17 mouse cellular contexts compared by ENCODE assay signal in genomic region chr12:82498701-82499100, GRCm38 (mm10).
DNase-seq lines count a peak whose midpoint lies in the region; ATAC-seq lines count a peak whose summit lies in the region.
"Had no signal": no experiment of that assay in that cellular context is flagged by ENCODE, and none has a peak within 500 bp of the region (broad histone marks: within the 10 kb centered on the region; RNA-seq: fewer than 3 reads in every experiment).

No protein-coding gene starts in this region.

- H3K27me3 ChIP-seq in heart, embryonic 10.5 days (ENCODE audit: insufficient read depth, poor library complexity, severe bottlenecking): no peaks in the 10 kb centered on the region
- no peaks in the 10 kb centered on the region for H3K27me3 ChIP-seq in limb, embryonic 13.5 days
- H3K27me3 ChIP-seq in limb, embryonic 10.5 days (ENCODE audit: low read depth, poor library complexity, severe bottlenecking): no peaks in the 10 kb centered on the region
- H3K27me3 ChIP-seq in midbrain, embryonic 13.5 days: no peaks in the 10 kb centered on the region
- H3K27me3 ChIP-seq in midbrain, embryonic 15.5 days (replicated peaks): no peaks in the 10 kb centered on the region
- H3K27me3 ChIP-seq: heart, embryonic 12.5 days; heart, embryonic 15.5 days had no signal

- H3K4me1 ChIP-seq in heart, embryonic 10.5 days: no peaks in the 10 kb centered on the region
- H3K4me1 ChIP-seq in limb, embryonic 13.5 days: 0 out of 2 replicates have a peak, but pooled peaks cover 4% of the 10 kb centered on the region
- peaks cover 5% of the 10 kb centered on the region; the same call in 1 of the 2 replicates for H3K4me1 ChIP-seq in limb, embryonic 10.5 days
- peaks cover 6% of the 10 kb centered on the region; the same call in 1 of the 2 replicates for H3K4me1 ChIP-seq in midbrain, embryonic 13.5 days (replicated peaks)
- peaks cover 6% of the 10 kb centered on the region for H3K4me1 ChIP-seq in midbrain, embryonic 15.5 days
- H3K4me1 ChIP-seq: forebrain, embryonic 10.5 days; heart, embryonic 12.5 days; heart, embryonic 15.5 days had no signal

- no peak for ATAC-seq in limb, embryonic 13.5 days (ENCODE audit: low FRiP score, low read depth)
- ATAC-seq in midbrain, embryonic 13.5 days: peak; percentile 43; the same call in 1 of the 2 replicates
- 0 out of 2 replicates have a peak, but pooled peaks have one; percentile 11 for ATAC-seq in midbrain, embryonic 15.5 days (replicated peaks)
- ATAC-seq: CD4-positive, CD25-positive, alpha-beta regulatory T cell, adult 4 months had no signal

- H3K4me2 ChIP-seq in limb, embryonic 13.5 days (replicated peaks): peak overlapping the region; percentile 53; the same call in 1 of the 2 replicates
- H3K4me2 ChIP-seq in midbrain, embryonic 13.5 days (replicated peaks): peak overlapping the region; percentile 53
- no peak overlapping the region for H3K4me2 ChIP-seq in midbrain, embryonic 15.5 days

- intact Hi-C loops in heart, postnatal 36 days (cut with DNase I): loop anchor here (1.0 to 2.0 kb wide), 2 partner anchors 204 to 448 kb away; no protein-coding TSS in a partner anchor

- H3K4me3 ChIP-seq in heart, embryonic 10.5 days: no peak overlapping the region
- H3K4me3 ChIP-seq in limb, embryonic 13.5 days: no peak overlapping the region
- H3K4me3 ChIP-seq in limb, embryonic 10.5 days: no peak overlapping the region
- H3K4me3 ChIP-seq in midbrain, embryonic 13.5 days (replicated peaks): no peak overlapping the region
- H3K4me3 ChIP-seq in midbrain, embryonic 15.5 days: no peak overlapping the region
- H3K4me3 ChIP-seq: heart, embryonic 12.5 days had no signal

- DNase-seq in heart, embryonic 10.5 days (ENCODE audit: low spot score): peak; percentile 13
- no peak for DNase-seq in heart, postnatal 36 days
- no peak for DNase-seq in limb, embryonic 10.5 days (ENCODE audit: low spot score)
- no peak for DNase-seq in spleen, postnatal 10 days (ENCODE audit: low spot score in 2 of 2)
- no peak for DNase-seq in spleen, postnatal 4 days (ENCODE audit: low spot score in 2 of 2)
- DNase-seq: adrenal gland, adult 2 months; adrenal gland, postnatal 14 days; cerebellum, adult 18-20 months; cerebellum, adult 9-10 months; heart, postnatal 4 days had no signal

- H3K9me3 ChIP-seq in heart, embryonic 10.5 days: no peaks in the 10 kb centered on the region
- no peaks in the 10 kb centered on the region for H3K9me3 ChIP-seq in limb, embryonic 13.5 days
- no peaks in the 10 kb centered on the region for H3K9me3 ChIP-seq in limb, embryonic 10.5 days (replicated peaks)
- no peaks in the 10 kb centered on the region for H3K9me3 ChIP-seq in midbrain, embryonic 13.5 days
- no peaks in the 10 kb centered on the region for H3K9me3 ChIP-seq in midbrain, embryonic 15.5 days
- H3K9me3 ChIP-seq: forebrain, embryonic 10.5 days; heart, embryonic 12.5 days; heart, embryonic 15.5 days had no signal

- no peak overlapping the region for H3K9ac ChIP-seq in limb, embryonic 13.5 days
- H3K9ac ChIP-seq in midbrain, embryonic 13.5 days (replicated peaks): no peak overlapping the region
- H3K9ac ChIP-seq in midbrain, embryonic 15.5 days: no peak overlapping the region
- H3K9ac ChIP-seq: heart, embryonic 12.5 days; heart, embryonic 15.5 days had no signal

- H3K27ac ChIP-seq in heart, embryonic 10.5 days: no peak overlapping the region
- H3K27ac ChIP-seq in limb, embryonic 13.5 days: no peak overlapping the region
- H3K27ac ChIP-seq in limb, embryonic 10.5 days: no peak overlapping the region
- no peak overlapping the region for H3K27ac ChIP-seq in midbrain, embryonic 13.5 days
- H3K27ac ChIP-seq in midbrain, embryonic 15.5 days: no peak overlapping the region
- H3K27ac ChIP-seq: heart, embryonic 15.5 days had no signal

- no peaks in the 10 kb centered on the region for H3K36me3 ChIP-seq in heart, embryonic 10.5 days
- H3K36me3 ChIP-seq in limb, embryonic 13.5 days: no peaks in the 10 kb centered on the region
- no peaks in the 10 kb centered on the region for H3K36me3 ChIP-seq in limb, embryonic 10.5 days
- H3K36me3 ChIP-seq in midbrain, embryonic 13.5 days: no peaks in the 10 kb centered on the region
- no peaks in the 10 kb centered on the region for H3K36me3 ChIP-seq in midbrain, embryonic 15.5 days (replicated peaks)
- H3K36me3 ChIP-seq: forebrain, embryonic 10.5 days; heart, embryonic 12.5 days; heart, embryonic 15.5 days had no signal

- WGBS in heart, embryonic 10.5 days: 82% methylated on average over 4 of the region's 4 CpGs
- WGBS in limb, embryonic 13.5 days: 81% methylated on average over 4 of the region's 4 CpGs
- WGBS in limb, embryonic 10.5 days: 85% methylated on average over 4 of the region's 4 CpGs
- 80% methylated on average over 4 of the region's 4 CpGs for WGBS in midbrain, embryonic 13.5 days
- WGBS in midbrain, embryonic 15.5 days: 76% methylated on average over 4 of the region's 4 CpGs
